13 mouse cellular contexts compared by ENCODE assay signal in the genomic region with DNA sequence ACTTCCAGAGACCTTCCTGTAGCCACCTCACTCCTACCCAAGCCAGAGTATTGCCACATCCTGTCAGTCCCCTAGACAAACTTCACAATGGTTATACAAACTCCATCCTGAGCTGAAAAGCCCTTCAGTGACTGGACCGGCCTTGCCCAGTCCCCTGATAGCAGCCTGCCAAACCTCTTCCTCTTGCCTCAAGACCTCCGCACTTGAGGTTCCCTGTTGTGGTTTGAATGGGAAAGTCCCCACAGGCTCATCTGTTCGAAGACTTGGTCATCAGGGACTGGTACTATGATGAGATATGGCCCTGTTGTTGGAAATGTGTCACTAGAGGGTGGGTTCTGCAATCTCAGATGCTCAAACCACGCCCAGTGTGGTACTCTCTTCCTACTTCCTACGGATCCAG.
DNase-seq lines count a peak whose midpoint lies in the region; ATAC-seq and TF ChIP-seq lines count a peak whose summit lies in the region.
"Had no signal": no experiment of that assay in that cellular context is flagged by ENCODE, and none has a peak within 500 bp of the region (broad histone marks: within the 10 kb centered on the region; RNA-seq: fewer than 3 reads in every experiment).

No protein-coding gene starts in this region.

- H3K4me3 ChIP-seq in heart, embryonic 12.5 days: no peak overlapping the region
- H3K4me3 ChIP-seq in thymus, adult 2 months (ENCODE audit: control insufficient read depth, insufficient read depth, low read length): no peak overlapping the region
- H3K4me3 ChIP-seq in lung, embryonic 15.5 days: no peak overlapping the region
- no peak overlapping the region for H3K4me3 ChIP-seq in neural tube, embryonic 15.5 days (replicated peaks)

- H3K9me3 ChIP-seq in heart, embryonic 12.5 days (replicated peaks): no peaks in the 10 kb centered on the region
- no peaks in the 10 kb centered on the region for H3K9me3 ChIP-seq in lung, embryonic 15.5 days
- no peaks in the 10 kb centered on the region for H3K9me3 ChIP-seq in neural tube, embryonic 15.5 days (replicated peaks)

- WGBS in heart, embryonic 12.5 days: 64% methylated on average over 5 of the region's 5 CpGs
- WGBS in thymus, adult 2 months: 51% methylated on average over 5 of the region's 5 CpGs
- 43% methylated on average over 5 of the region's 5 CpGs for WGBS in lung, embryonic 15.5 days
- WGBS in neural tube, embryonic 15.5 days: 81% methylated on average over 5 of the region's 5 CpGs

- no peak overlapping the region for H3K4me2 ChIP-seq in heart, embryonic 12.5 days
- no peak overlapping the region for H3K4me2 ChIP-seq in lung, embryonic 15.5 days
- H3K4me2 ChIP-seq in neural tube, embryonic 15.5 days: no peak overlapping the region
- H3K4me2 ChIP-seq: liver, embryonic 11.5 days had no signal

- no peaks in the 10 kb centered on the region for H3K27me3 ChIP-seq in heart, embryonic 12.5 days (replicated peaks)
- no peaks in the 10 kb centered on the region for H3K27me3 ChIP-seq in thymus, adult 2 months (ENCODE audit: control insufficient read depth, insufficient read depth, low read length)
- H3K27me3 ChIP-seq in lung, embryonic 15.5 days: no peaks in the 10 kb centered on the region
- H3K27me3 ChIP-seq in neural tube, embryonic 15.5 days (replicated peaks): no peaks in the 10 kb centered on the region

- intact Hi-C loops in heart, postnatal 10 days (cut with DNase I): no loop called here

- no peaks in the 10 kb centered on the region for H3K36me3 ChIP-seq in heart, embryonic 12.5 days
- no peaks in the 10 kb centered on the region for H3K36me3 ChIP-seq in thymus, adult 2 months (ENCODE audit: control insufficient read depth, insufficient read depth, low read length)
- no peaks in the 10 kb centered on the region for H3K36me3 ChIP-seq in lung, embryonic 15.5 days
- no peaks in the 10 kb centered on the region for H3K36me3 ChIP-seq in neural tube, embryonic 15.5 days

- H3K9ac ChIP-seq in heart, embryonic 12.5 days: peak overlapping the region; percentile 18; the same call in 1 of the 2 replicates
- no peak overlapping the region for H3K9ac ChIP-seq in lung, embryonic 15.5 days
- H3K9ac ChIP-seq in neural tube, embryonic 15.5 days (replicated peaks): no peak overlapping the region

- peak overlapping the region; percentile 97 for H3K27ac ChIP-seq in heart, embryonic 12.5 days (ENCODE audit: poor library complexity, severe bottlenecking)
- 0 out of 2 replicates have a peak overlapping the region, but pooled peaks have one; percentile 31 for H3K27ac ChIP-seq in thymus, adult 2 months (ENCODE audit: control insufficient read depth, insufficient read depth, low read length)
- peak overlapping the region; percentile 61 for H3K27ac ChIP-seq in lung, embryonic 15.5 days
- no peak overlapping the region for H3K27ac ChIP-seq in neural tube, embryonic 15.5 days (replicated peaks)

- ATAC-seq in heart, embryonic 12.5 days (ENCODE audit: insufficient number of reproducible peaks, low FRiP score): no peak
- no peak for ATAC-seq in lung, embryonic 15.5 days (ENCODE audit: borderline replicate concordance, extremely low read depth, low FRiP score, low TSS enrichment)
- ATAC-seq in frontal cortex, adult (ENCODE audit: low TSS enrichment): no peak
- no peak for ATAC-seq in neural tube, embryonic 15.5 days (ENCODE audit: low FRiP score)

- H3K4me1 ChIP-seq in heart, embryonic 12.5 days (replicated peaks): peaks cover 68% of the 10 kb centered on the region
- peaks cover 49% of the 10 kb centered on the region for H3K4me1 ChIP-seq in thymus, adult 2 months (replicated peaks; ENCODE audit: control insufficient read depth, insufficient read depth, low read length)
- H3K4me1 ChIP-seq in lung, embryonic 15.5 days: peaks cover 54% of the 10 kb centered on the region
- peaks cover 70% of the 10 kb centered on the region for H3K4me1 ChIP-seq in neural tube, embryonic 15.5 days

- DNase-seq in heart, postnatal 10 days: no peak
- DNase-seq in thymus, adult 2 months: no peak
- no peak for DNase-seq in thymus, postnatal 25 days
- no peak for DNase-seq in frontal cortex, postnatal 14 days (ENCODE audit: low spot score in 2 of 2)
- DNase-seq: adrenal gland, postnatal 25 days; gastrocnemius, postnatal 10 days; kidney, adult 18-20 months; thymus, adult 18-20 months had no signal

- no peak for TF ChIP-seq CTCF in thymus, adult 2 months (IDR thresholded peaks at IDR 0.05; ENCODE audit: borderline replicate concordance, control insufficient read depth, extremely low read depth, insufficient read depth, low read length, poor library complexity)

- TF ChIP-seq POLR2A in thymus, adult 2 months (IDR thresholded peaks at IDR 0.05; ENCODE audit: control insufficient read depth, extremely low read depth, insufficient read depth, low read length, poor library complexity): no peak
